Mouse (Mus musculus) heart, embryonic 11.5 days (tissue): Measurements from ENCODE around the gene Anks6. TPM values are rescaled to one million over a fixed set of nuclear protein-coding genes. Genes with fewer than 3 reads are reported as not detected.

Experiments used
- ATAC-seq: fragments of 200-750 bp; cut with Nextera tagmentation; replicated peaks from 2 replicates; pipeline ENCODE4 v1.8.0; 2017; ENCODE audit warnings: moderate library complexity; ENCODE audit not compliant: insufficient number of reproducible peaks, low FRiP score, low TSS enrichment
- H3K27ac ChIP-seq: fragments of 300-500 bp; sonication (generic); 2 replicates; pipeline ENCODE4 v1.5.1; 2014; ENCODE audit warnings: mild to moderate bottlenecking, low read depth, low read length
- H3K27me3 ChIP-seq: fragments of 300-500 bp; sonication (generic); 2 replicates; pipeline ENCODE4 v1.6.1; 2014; ENCODE audit warnings: mild to moderate bottlenecking, low read length, mixed read lengths; ENCODE audit not compliant: control insufficient read depth, insufficient read depth
- H3K36me3 ChIP-seq: fragments of 300-500 bp; sonication (generic); 2 replicates; pipeline ENCODE4 v1.6.1; 2014; ENCODE audit warnings: mild to moderate bottlenecking, low read length, moderate library complexity, mixed read lengths; ENCODE audit not compliant: control insufficient read depth, insufficient read depth
- H3K4me1 ChIP-seq: fragments of 300-500 bp; sonication (generic); 2 replicates; pipeline ENCODE4 v1.6.1; 2014; ENCODE audit warnings: low read length; ENCODE audit not compliant: control insufficient read depth, insufficient read depth
- H3K4me2 ChIP-seq: fragments of 300-500 bp; sonication (generic); 2 replicates; pipeline ENCODE4 v1.6.1; 2014; ENCODE audit warnings: mild to moderate bottlenecking, moderate library complexity
- H3K4me3 ChIP-seq: fragments of 300-500 bp; sonication (generic); 2 replicates; pipeline ENCODE4 v1.5.1; 2014; ENCODE audit warnings: low read depth, low read length
- H3K9ac ChIP-seq: fragments of 300-500 bp; sonication (generic); 2 replicates; pipeline ENCODE4 v1.6.1; 2014; ENCODE audit warnings: mild to moderate bottlenecking, low read depth, low read length, moderate library complexity
- H3K9me3 ChIP-seq: fragments of 300-500 bp; sonication (generic); replicated peaks from 2 replicates; pipeline ENCODE4 v1.6.1; 2016; ENCODE audit warnings: low read length; ENCODE audit not compliant: control insufficient read depth
- WGBS: fragments of 180-500 bp; shearing (Covaris S2); extraction: QIAGEN DNeasy Blood & Tissue Kit; methylation state at CpG from one replicate; pipeline ENCODE4 v1.1.7; 2014; ENCODE audit not compliant: insufficient replicate concordance; 5-methylcytosine and 5-hydroxymethylcytosine counted together
- polyA plus RNA-seq: library from polyadenylated mRNA; unstranded; fragments of >200 nt; fragmentation: Nextera tagmentation; extraction: Ambion mirVana; gene quantifications from 2 replicates; pipeline ENCODE4 v1.2.1, GENCODE M21; 2014

Gene Anks6
- polyA plus RNA-seq, 1 experiment from 2014 or later = 1.4 TPM

- Histone ChIP-seq H3K4me2 (no peak overlapping the region), H3K27me3 (no peaks in the 10 kb centered on the region; the same call in 1 of the 2 replicates), H3K4me1 (no peaks in the 10 kb centered on the region), H3K4me3 (no peak overlapping the region), H3K27ac (no peak overlapping the region), H3K9ac (no peak overlapping the region), H3K9me3 (no peaks in the 10 kb centered on the region), H3K36me3 (no peaks in the 10 kb centered on the region)
- WGBS = 59% methylated on average over 13 of the region's 13 CpGs
- ATAC-seq = no peak
These were observed 20.5 kb downstream of the Anks6 start for GRCm38 (mm10) chr4:47036486-47037320.

- Histone ChIP-seq H3K9me3 (no peaks in the 10 kb centered on the region), H3K4me3 (no peak overlapping the region), H3K27me3 (no peaks in the 10 kb centered on the region; the same call in 1 of the 2 replicates), H3K4me1 (no peaks in the 10 kb centered on the region), H3K4me2 (no peak overlapping the region), H3K9ac (no peak overlapping the region), H3K36me3 (no peaks in the 10 kb centered on the region), H3K27ac (no peak overlapping the region)
- WGBS = 66% methylated on average over 14 of the region's 14 CpGs
- ATAC-seq = no peak
These were observed 21.7 kb downstream of the Anks6 start for GRCm38 (mm10) chr4:47035536-47035935.

GRCm38 (mm10) chr4:47032171-47032570 lies 25.1 kb downstream of the Anks6 start:
- no peak overlapping the region for H3K4me2 ChIP-seq
- 76% methylated on average over 8 of the region's 8 CpGs for WGBS
- no peaks in the 10 kb centered on the region for H3K27me3 ChIP-seq
- H3K9me3 ChIP-seq = no peaks in the 10 kb centered on the region
- no peak overlapping the region for H3K9ac ChIP-seq
- H3K4me1 ChIP-seq = no peaks in the 10 kb centered on the region
- ATAC-seq = no peak
- H3K4me3 ChIP-seq = no peak overlapping the region
- H3K27ac ChIP-seq = no peak overlapping the region
- H3K36me3 ChIP-seq = no peaks in the 10 kb centered on the region

- H3K36me3 ChIP-seq = no peaks in the 10 kb centered on the region; the same call in 1 of the 2 replicates
- H3K9me3 ChIP-seq = no peaks in the 10 kb centered on the region
- no peak overlapping the region for H3K4me3 ChIP-seq
- no peak for ATAC-seq
- H3K4me1 ChIP-seq = no peaks in the 10 kb centered on the region
- H3K27me3 ChIP-seq = no peaks in the 10 kb centered on the region; the same call in 1 of the 2 replicates
- H3K27ac ChIP-seq = no peak overlapping the region
- 62% methylated on average over 5 of the region's 5 CpGs for WGBS
- H3K4me2 ChIP-seq = no peak overlapping the region
- H3K9ac ChIP-seq = no peak overlapping the region
These were observed 28.4 kb downstream of the Anks6 start for GRCm38 (mm10) chr4:47028791-47029190.

- H3K9ac ChIP-seq = no peak overlapping the region
- H3K4me3 ChIP-seq = no peak overlapping the region
- H3K36me3 ChIP-seq = no peaks in the 10 kb centered on the region; the same call in 1 of the 2 replicates
- WGBS = 59% methylated on average over 6 of the region's 6 CpGs
- H3K27me3 ChIP-seq = no peaks in the 10 kb centered on the region; the same call in 1 of the 2 replicates
- no peak for ATAC-seq
- H3K9me3 ChIP-seq = no peaks in the 10 kb centered on the region
- no peak overlapping the region for H3K4me2 ChIP-seq
- H3K4me1 ChIP-seq = no peaks in the 10 kb centered on the region; the same call in 1 of the 2 replicates
- no peak overlapping the region for H3K27ac ChIP-seq
These were observed 33.3 kb downstream of the Anks6 start for GRCm38 (mm10) chr4:47023949-47024348.

- Histone ChIP-seq H3K4me2 (no peak overlapping the region), H3K27ac (no peak overlapping the region), H3K4me3 (no peak overlapping the region), H3K9ac (no peak overlapping the region), H3K4me1 (no peaks in the 10 kb centered on the region; the same call in 1 of the 2 replicates), H3K9me3 (no peaks in the 10 kb centered on the region), H3K27me3 (no peaks in the 10 kb centered on the region; the same call in 1 of the 2 replicates), H3K36me3 (no peaks in the 10 kb centered on the region; the same call in 1 of the 2 replicates)
- ATAC-seq = no peak
- WGBS = 53% methylated on average over 10 of the region's 10 CpGs
These were observed 34.2 kb downstream of the Anks6 start for GRCm38 (mm10) chr4:47022804-47023603.

GRCm38 (mm10) chr4:47020563-47020962 lies 36.7 kb downstream of the Anks6 start:
- no peak overlapping the region for H3K4me3 ChIP-seq
- no peaks in the 10 kb centered on the region for H3K36me3 ChIP-seq
- H3K4me2 ChIP-seq = no peak overlapping the region
- H3K27me3 ChIP-seq = no peaks in the 10 kb centered on the region
- H3K27ac ChIP-seq = no peak overlapping the region
- no peaks in the 10 kb centered on the region for H3K9me3 ChIP-seq
- no peak for ATAC-seq
- H3K4me1 ChIP-seq = no peaks in the 10 kb centered on the region; the same call in 1 of the 2 replicates
- no peak overlapping the region for H3K9ac ChIP-seq
- WGBS = 18% methylated on average over 5 of the region's 5 CpGs

GRCm38 (mm10) chr4:47015156-47015555 lies 42.1 kb downstream of the Anks6 start:
- peaks cover 6% of the 10 kb centered on the region for H3K4me1 ChIP-seq
- no peaks in the 10 kb centered on the region for H3K9me3 ChIP-seq
- H3K4me2 ChIP-seq = no peak overlapping the region
- H3K4me3 ChIP-seq = no peak overlapping the region
- H3K9ac ChIP-seq = no peak overlapping the region
- H3K36me3 ChIP-seq = no peaks in the 10 kb centered on the region
- WGBS = 28% methylated on average over 3 of the region's 3 CpGs
- ATAC-seq = no peak
- no peaks in the 10 kb centered on the region; the same call in 1 of the 2 replicates for H3K27me3 ChIP-seq
- H3K27ac ChIP-seq = no peak overlapping the region
